Mouse (Mus musculus): ENCODE measurements at regions not wholly inside any gene's neighbourhood (a gene's known extent, or its start where the extent isn't known, plus 50 kb on each side); places are given as distances from the start of the nearest gene placed in this dataset.

DNA sequence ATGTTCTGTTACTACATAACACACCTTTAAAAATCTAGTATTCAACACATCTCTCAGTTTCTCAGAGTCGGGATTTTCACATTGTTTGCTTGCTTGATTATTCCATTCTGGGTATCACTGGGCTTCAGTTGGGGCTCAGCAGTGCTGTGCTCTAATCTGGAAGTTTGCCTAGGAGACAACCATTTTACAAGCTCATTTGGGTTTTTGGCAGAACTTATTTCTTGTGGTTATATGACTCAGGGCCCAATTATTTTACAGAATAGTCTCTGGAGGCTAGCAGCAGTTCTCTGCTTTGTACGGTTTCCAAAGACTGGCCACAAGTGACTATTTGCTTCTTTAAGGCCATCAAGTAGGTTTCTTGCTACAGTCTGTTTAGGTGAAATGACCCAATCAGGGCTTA is 565.4 kb downstream of the Nup35 start:
- TF ChIP-seq CTCF (IDR thresholded peaks at IDR 0.05) (no peak), EP300 (IDR thresholded peaks at IDR 0.05) (no peak)
